Mouse (Mus musculus) cerebellum, adult 2 months (tissue): ENCODE data around the gene Mcm2.

Experiments
- CTCF ChIP-seq: fragments of 200-500 bp; IDR thresholded peaks from 2 replicates; pipeline ENCODE4 v1.5.1; 2011; ENCODE audit warnings: low read depth, mild to moderate bottlenecking, control low read depth, low read length, moderate library complexity, borderline replicate concordance; ENCODE audit not compliant: insufficient read depth
- POLR2A ChIP-seq: fragments of 200-500 bp; IDR thresholded peaks from 2 replicates; pipeline ENCODE4 v1.6.1; 2011; ENCODE audit warnings: low read length, control low read depth, borderline replicate concordance; ENCODE audit not compliant: insufficient read depth

DNA sequence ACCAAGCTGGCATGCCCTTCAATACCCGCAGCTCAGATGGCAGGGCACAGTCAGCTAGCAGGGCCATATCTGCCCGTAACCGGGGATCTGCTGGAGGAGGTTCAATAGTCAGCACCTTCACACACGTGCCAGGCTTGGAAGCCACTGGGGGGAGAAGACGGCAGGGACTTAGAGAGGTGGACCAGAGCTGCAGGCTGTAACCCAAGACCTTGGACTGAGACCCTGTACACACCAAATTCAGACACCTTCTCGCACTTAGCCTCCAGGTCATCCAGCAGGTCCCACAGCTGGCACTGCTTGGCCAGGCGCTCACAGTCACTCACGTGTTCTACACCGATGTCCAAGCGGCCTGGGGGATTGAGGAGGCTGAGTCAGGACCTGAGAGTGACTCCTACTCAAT lies 60.0 kb downstream of the Mcm2 start:
- no peak for TF ChIP-seq CTCF
- no peak for TF ChIP-seq POLR2A
